ENCODE assay signal across 15 mouse cellular contexts in genomic region chr14:8146611-8147223, GRCm38 (mm10).
"Had no signal": no experiment of that assay in that cellular context is flagged by ENCODE, and none has a peak within 500 bp of the region (broad histone marks: within the 10 kb centered on the region; RNA-seq: fewer than 3 reads in every experiment).

No protein-coding gene starts in this region.

- H3K27ac ChIP-seq: limb, embryonic 12.5 days; liver, embryonic 13.5 days; lung, embryonic 15.5 days; macrophage had no signal

- ATAC-seq: liver, postnatal 0 days had no signal

- H3K27me3 ChIP-seq: limb, embryonic 12.5 days; liver, embryonic 13.5 days; lung, embryonic 15.5 days; megakaryocyte, embryonic 14.5 days had no signal

- H3K4me2 ChIP-seq: limb, embryonic 12.5 days; liver, embryonic 13.5 days; lung, embryonic 15.5 days; midbrain, embryonic 11.5 days had no signal

- H3K9me3 ChIP-seq: limb, embryonic 12.5 days; liver, embryonic 13.5 days; lung, embryonic 15.5 days; megakaryocyte, embryonic 14.5 days had no signal

- DNase-seq: kidney, adult 11 months; kidney, postnatal 10 days; layer of hippocampus, postnatal 36 days; liver; liver, embryonic 13.5 days; liver, postnatal 0 days; lung, postnatal 14 days; right cerebral cortex, adult 18-20 months; right cerebral cortex, postnatal 25 days; thymus, postnatal 4 days had no signal

- H3K4me3 ChIP-seq: limb, embryonic 12.5 days; liver, embryonic 13.5 days; lung, embryonic 15.5 days; megakaryocyte, embryonic 14.5 days had no signal

- H3K9ac ChIP-seq: limb, embryonic 12.5 days; liver, embryonic 13.5 days; liver, postnatal 0 days; lung, embryonic 15.5 days had no signal

- H3K4me1 ChIP-seq: limb, embryonic 12.5 days; liver, embryonic 13.5 days; lung, embryonic 15.5 days had no signal
